Mouse (Mus musculus): ENCODE results near the gene Sdk2.

Sdk2 gene

GRCm38 (mm10) chr11:114044373-114044772 lies 22.5 kb downstream of the Sdk2 start:
- no peak for DNase-seq

- no peak for DNase-seq
These were observed 23.3 kb downstream of the Sdk2 start for GRCm38 (mm10) chr11:114043530-114043929.

- no peak for DNase-seq
These were observed 26.3 kb downstream of the Sdk2 start for GRCm38 (mm10) chr11:114040391-114041035.

GRCm38 (mm10) chr11:114038036-114038435 lies 28.8 kb downstream of the Sdk2 start:
- no peak for DNase-seq

GRCm38 (mm10) chr11:114031491-114031890 lies 35.4 kb downstream of the Sdk2 start:
- no peak for DNase-seq

DNA sequence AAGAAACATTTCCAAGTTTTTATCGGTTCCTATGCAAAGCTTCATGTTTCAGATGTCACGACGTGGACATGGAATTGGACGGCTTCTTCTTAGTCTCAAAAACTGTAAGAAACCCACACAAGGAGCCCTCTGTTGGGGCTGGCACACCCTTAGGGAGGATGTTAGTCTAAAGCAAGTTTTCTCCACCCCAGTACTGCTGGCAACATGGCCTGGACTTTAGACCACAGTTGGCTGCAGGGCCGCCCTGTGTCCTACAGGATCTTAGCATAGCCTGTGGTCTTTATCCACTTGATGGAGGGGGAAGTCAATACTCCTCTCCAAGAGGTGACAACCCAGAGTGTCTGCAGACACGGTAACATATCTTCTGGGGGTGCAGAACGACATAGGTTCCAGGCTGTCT lies 36.6 kb downstream of the Sdk2 start:
- no peak for DNase-seq

DNA sequence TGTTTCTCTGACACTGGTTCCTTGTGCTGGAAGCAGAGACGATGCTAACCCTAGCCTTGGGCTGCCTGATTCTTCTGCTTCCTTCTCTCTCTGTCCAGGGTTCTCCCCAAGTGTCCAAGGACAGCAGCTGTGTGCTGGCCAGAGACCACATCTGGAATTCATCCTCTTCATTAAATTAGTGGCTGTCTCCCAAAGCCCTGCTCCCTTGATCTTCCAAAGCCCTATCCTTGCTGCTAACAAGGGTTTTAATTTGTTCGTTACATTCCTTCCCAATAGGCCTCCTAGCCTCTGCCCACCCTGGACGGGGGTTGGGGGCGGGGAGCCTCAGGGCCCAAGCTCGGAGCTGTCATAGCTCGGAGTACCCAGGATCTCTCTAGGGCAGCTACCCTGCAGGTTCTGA lies 38.3 kb downstream of the Sdk2 start:
- no peak for DNase-seq

DNA sequence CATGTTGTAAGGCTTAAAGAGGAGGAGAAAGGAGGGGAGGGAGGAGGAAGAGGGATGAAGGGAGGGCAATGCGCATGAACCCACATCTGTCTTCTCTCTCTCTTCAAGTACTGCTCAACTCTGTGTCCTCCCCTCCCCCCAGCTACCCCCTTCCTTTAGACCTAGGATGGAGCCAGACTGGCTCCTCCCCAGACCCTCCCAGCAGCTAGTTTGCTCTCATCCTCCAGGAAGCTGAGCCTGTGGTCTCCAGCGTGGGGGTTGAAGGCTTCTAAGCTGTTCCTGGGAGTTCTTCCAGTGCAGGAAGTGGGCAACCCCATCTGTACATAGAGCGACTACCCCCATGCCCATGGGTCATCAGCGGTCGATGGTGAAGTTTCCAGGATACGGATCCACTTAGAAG lies 38.8 kb downstream of the Sdk2 start:
- DNase-seq: no peak

DNA sequence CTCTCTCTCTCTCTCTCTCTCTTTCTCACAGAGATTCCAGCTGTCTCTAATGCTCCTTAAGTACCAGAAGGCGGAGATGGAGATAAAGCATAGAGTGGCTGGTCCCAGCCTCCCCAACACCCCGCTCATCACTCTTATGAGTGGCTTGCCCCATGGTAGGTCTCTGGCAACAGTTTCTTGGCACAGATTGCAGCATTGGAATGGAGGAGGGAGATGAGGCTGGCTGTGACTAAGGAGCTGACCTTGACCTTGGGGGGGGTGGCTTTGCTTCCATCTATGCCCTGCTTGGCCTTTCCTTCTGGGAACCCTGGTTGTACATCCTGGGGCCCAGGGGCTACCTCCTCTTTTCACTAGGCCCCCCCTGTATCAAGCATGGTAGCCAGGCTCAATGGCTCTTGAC lies 41.8 kb downstream of the Sdk2 start:
- no peak for DNase-seq

- no peak for DNase-seq
These were observed 42.9 kb downstream of the Sdk2 start for GRCm38 (mm10) chr11:114023965-114024364.

- no peak for DNase-seq
These were observed 44.7 kb downstream of the Sdk2 start for GRCm38 (mm10) chr11:114022166-114022565.

DNA sequence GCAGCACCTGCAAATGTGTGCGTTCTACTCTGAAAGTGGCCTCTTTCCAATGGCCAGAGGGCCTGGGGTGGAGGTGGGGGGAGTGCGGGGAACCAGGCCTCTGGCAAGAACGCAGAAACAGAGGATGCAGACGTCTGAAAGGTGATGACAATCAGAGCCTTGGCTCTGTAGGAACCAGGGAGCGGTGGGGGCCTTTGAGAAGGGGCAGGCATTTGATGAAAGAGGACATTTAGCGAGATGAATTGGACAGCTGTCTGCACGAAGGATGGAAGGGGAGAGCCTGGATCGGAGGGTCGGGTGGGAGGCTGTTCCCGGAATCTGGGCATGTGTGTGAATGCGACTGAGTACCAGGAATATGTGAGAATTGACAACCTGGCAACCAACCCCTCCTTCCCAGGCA lies 47.8 kb downstream of the Sdk2 start:
- DNase-seq: no peak

DNA sequence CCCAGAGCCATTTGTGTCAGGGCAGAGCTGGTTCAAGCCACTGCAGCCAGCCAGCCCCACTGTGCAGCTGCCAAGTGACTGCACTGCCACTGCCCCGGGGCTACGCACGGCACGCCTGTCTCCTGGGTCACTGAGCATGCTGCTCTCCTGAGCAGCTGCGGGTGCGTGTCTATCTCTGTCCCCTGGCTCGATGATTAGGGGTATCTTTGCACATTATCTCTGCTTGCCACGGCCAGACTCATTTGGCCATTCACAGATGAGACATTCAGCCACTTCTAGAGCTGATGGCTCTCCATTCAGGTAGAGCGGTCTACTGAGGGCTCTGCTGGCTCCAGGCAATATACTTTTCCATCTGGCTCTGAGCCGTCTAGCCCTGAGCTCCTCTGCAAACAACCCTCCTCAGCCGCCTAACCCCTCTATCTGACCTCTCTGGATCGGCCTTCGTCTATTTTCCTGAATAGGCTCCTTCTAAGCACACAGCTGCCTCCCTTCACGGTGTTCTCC lies 49.9 kb downstream of the Sdk2 start:
- DNase-seq: no peak

- no peak for DNase-seq
These were observed 50.5 kb downstream of the Sdk2 start for GRCm38 (mm10) chr11:114016108-114016888.

DNA sequence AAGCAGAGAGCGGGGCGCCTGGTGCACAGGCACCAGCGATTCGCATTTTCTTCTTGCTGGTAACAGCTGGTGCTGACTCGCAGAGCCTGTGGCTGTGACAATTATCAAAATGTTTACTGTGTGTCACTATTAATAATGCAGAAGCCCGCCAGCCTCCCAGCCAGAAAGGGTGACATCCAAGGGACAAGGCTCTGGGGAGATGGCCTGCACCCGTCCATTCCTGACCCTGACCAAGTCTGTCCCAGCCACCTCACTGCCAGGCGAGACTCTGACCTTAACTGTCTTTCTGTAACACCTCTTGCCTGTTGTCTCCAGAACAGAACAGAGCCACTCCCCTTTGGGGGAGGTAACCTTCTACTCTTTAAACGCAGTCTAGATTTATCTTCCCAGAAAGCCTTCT lies 55.3 kb downstream of the Sdk2 start:
- DNase-seq: no peak

DNA sequence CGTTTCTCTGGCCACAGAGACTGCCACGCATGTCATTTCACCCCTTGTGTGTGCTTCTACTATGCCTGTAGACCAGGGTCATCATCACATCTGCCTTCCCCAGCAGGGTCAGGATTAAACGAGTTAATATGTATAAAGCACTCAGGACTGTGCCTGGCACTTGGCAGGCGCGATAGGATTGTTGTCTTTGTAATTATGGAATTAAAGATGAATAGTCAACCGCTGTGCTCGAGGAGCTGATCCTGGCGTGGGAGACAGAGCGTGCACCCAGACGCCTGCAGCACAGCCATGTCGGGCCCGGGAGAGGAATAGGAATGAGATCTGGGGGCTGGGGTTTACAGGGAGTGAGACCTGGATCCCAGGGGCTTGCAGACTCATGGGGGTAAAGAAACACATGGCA lies 61.0 kb downstream of the Sdk2 start:
- no peak for DNase-seq

GRCm38 (mm10) chr11:114004651-114005050 lies 62.2 kb downstream of the Sdk2 start:
- no peak for DNase-seq

DNA sequence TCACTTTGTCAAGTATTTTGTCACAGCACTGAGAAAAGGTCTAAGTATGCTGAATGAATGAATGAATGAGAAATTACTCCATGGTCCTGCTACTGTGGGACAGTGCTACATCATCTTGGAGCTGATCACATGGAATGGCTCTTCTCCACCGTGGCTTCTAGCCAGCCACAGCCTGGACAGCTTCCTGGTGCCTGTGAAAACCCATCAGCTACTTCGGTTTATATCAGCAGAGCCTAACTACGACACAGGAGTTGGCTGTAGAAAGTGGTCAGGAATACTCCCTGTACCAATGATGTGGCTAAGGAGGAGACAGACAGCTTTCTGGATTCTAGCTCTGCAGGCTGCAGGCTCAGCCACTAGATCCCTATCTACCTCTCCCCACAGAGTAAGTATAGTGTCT lies 63.7 kb downstream of the Sdk2 start:
- no peak for DNase-seq

DNA sequence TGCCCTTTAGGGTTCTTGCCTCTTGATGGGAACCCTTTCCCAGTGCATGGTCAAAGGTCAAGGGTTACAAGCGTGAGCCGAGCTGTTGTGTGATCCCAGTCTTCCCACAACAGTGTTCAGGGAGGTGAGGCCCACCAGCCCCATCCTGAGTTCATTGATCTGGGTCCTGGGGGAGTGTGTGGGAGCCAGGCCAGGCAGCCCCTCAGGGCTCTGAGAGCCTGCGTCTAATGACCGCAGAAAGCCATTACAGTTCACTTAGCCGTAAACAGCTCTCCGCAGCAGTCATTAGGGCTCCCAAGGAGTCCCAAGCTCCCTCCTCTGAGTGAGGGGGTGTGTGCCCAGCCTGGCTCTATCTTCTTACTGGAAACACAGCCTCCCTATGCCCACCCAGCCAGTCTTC lies 66.8 kb downstream of the Sdk2 start:
- DNase-seq: no peak

- DNase-seq: no peak
These were observed 68.1 kb downstream of the Sdk2 start for GRCm38 (mm10) chr11:113998702-113999101.

GRCm38 (mm10) chr11:113993921-113994320 lies 72.9 kb downstream of the Sdk2 start:
- DNase-seq: no peak

- DNase-seq: no peak
These were observed 74.0 kb downstream of the Sdk2 start for GRCm38 (mm10) chr11:113992894-113993293.

DNA sequence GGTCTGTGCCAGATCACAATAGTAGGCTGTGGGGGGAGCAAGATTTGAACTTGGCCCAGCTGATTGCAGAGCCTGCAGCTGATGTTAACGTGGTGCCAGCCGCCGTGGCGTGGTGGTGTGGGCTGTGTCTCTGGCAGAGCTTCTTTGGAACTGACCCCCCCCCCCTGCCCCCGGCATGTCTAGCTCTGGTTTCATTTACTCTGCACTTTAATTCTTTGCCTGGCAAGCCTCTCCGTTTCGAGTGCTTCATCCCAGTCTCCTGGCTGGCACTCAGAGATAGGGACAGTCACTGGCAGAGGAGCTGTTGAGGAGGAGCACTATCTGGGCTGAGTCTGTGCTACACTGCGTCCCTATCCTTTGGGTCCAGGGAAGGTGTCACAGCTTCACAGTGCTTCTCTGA lies 75.0 kb downstream of the Sdk2 start:
- no peak for DNase-seq

DNA sequence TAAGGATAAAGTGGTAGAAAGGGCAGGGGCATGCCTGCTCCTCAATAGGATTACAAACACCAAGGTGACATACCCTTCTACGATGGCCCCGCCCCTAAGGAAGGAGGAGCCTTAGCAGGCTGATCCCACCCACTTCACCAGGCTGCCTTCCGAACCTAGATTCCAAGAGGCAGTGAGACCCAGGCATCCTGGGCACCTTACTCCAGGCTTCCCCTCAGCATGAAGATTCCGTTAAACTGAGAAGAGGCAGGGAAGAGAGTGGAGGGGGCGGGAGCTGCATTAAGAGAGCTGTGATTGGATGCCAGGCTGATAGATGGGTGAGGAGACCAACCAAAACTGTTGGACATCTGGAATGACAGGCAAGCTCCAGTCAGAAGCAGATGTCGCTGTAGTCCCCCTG lies 76.4 kb downstream of the Sdk2 start:
- no peak for DNase-seq

DNA sequence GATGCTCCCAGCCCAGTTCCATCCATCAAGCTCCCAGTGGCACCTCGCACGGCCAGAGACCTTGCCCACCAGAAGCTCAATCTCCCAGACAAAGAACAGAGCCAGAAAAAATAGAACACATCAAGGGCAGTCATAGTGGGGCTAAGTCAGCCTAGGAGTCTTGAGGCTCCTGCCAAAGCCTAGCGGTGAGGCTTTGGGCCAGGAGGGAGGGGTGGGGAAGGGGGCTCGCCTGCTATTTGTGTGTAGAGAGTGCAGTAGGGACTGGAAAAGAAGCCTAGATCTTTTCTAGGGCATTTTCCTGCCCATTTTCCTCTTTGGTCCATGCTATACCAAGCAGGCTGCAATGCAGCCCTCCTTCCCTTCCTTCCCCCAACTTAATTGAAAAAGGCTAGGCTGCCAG lies 76.8 kb downstream of the Sdk2 start:
- no peak for DNase-seq

Data from thymus, adult 18-20 months (tissue).